Mouse (Mus musculus) liver, embryonic 14.5 days (tissue): ENCODE data around the gene Rhbdl1. TPM values are rescaled to one million over a fixed set of nuclear protein-coding genes. Genes with fewer than 3 reads are reported as not detected.
"Not testable (repeated sequence)": the region's sequence is repeated elsewhere in the genome, so short reads cannot be mapped to it uniquely, and the experiment has no call there.

Source experiments
- ATAC-seq: fragments of 200-750 bp; cut with Nextera tagmentation; 2 replicates; pipeline ENCODE4 v1.8.0; 2017; ENCODE audit warnings: moderate number of reproducible peaks, mild to moderate bottlenecking, moderate library complexity; ENCODE audit not compliant: insufficient read depth
- DNase-seq, 3 experiments: peaks; one replicate each; pipeline ENCODE4 v3.0.0-alpha.2; 2012 to 2013; ENCODE audit warnings: low read depth in 3 of 3, low spot score in 3 of 3
- H3K27ac ChIP-seq: fragments of 300-500 bp; sonication (generic); 2 replicates; pipeline ENCODE4 v1.5.1; 2014; ENCODE audit warnings: moderate library complexity, mild to moderate bottlenecking, control low read depth, inconsistent platforms
- H3K27me3 ChIP-seq: fragments of 300-500 bp; sonication (generic); 2 replicates; pipeline ENCODE4 v1.6.1; 2014; ENCODE audit warnings: mild to moderate bottlenecking, low read length, moderate library complexity; ENCODE audit not compliant: control insufficient read depth, insufficient read depth
- H3K36me3 ChIP-seq: fragments of 300-500 bp; sonication (generic); replicated peaks from 2 replicates; pipeline ENCODE4 v1.6.1; 2014; ENCODE audit warnings: low read depth; ENCODE audit not compliant: control insufficient read depth, insufficient read depth
- H3K4me1 ChIP-seq, 2 experiments: fragments of 200-500 bp in 1 of 2; fragments of 300-500 bp in 1 of 2; sonication (generic) in 1 of 2; replicated peaks; 2 replicates each; pipeline ENCODE4 v1.6.1; 2012 to 2014; ENCODE audit warnings: antibody characterized with exemption in 1 of 2, inconsistent platforms in 1 of 2, low read length in 1 of 2; ENCODE audit not compliant: control insufficient read depth in 2 of 2, insufficient read depth in 2 of 2
- H3K4me2 ChIP-seq: fragments of 300-500 bp; sonication (generic); 2 replicates; pipeline ENCODE4 v1.6.1; 2014; ENCODE audit warnings: low read depth, mild to moderate bottlenecking, control low read depth, moderate library complexity
- H3K4me3 ChIP-seq, 2 experiments: fragments of 200-500 bp in 1 of 2; fragments of 300-500 bp in 1 of 2; sonication (generic) in 1 of 2; 2 replicates each; pipeline ENCODE4 v1.5.1; 2012 to 2014; ENCODE audit warnings: low read depth in 2 of 2, low read length in 2 of 2, mild to moderate bottlenecking in 2 of 2, control low read depth in 1 of 2, inconsistent platforms in 1 of 2, moderate library complexity in 1 of 2; ENCODE audit not compliant: insufficient read depth in 1 of 2
- H3K9ac ChIP-seq: fragments of 300-500 bp; sonication (generic); replicated peaks from 2 replicates; pipeline ENCODE4 v1.6.1; 2014; ENCODE audit warnings: mild to moderate bottlenecking, control low read depth, moderate library complexity
- H3K9me3 ChIP-seq: fragments of 300-500 bp; sonication (generic); 2 replicates; pipeline ENCODE4 v1.6.1; 2016; ENCODE audit warnings: low read length, mixed read lengths; ENCODE audit not compliant: control insufficient read depth
- CTCF ChIP-seq: IDR thresholded peaks from 2 replicates; pipeline ENCODE4 v1.5.1; 2016; ENCODE audit warnings: antibody characterized with exemption, low read depth, control low read depth
- EP300 ChIP-seq: IDR thresholded peaks from 2 replicates; pipeline ENCODE4 v1.6.1; 2016; ENCODE audit warnings: antibody characterized with exemption, low read depth
- WGBS: fragments of 180-500 bp; shearing (Covaris S2); extraction: QIAGEN DNeasy Blood & Tissue Kit; methylation state at CpG from one replicate; pipeline ENCODE4 v1.1.7; 2014; ENCODE audit not compliant: insufficient replicate concordance; 5-methylcytosine and 5-hydroxymethylcytosine counted together
- polyA plus RNA-seq, 2 experiments: library from polyadenylated mRNA; depleted of rRNA in 1 of 2; stranded (reverse) in 1 of 2; unstranded in 1 of 2; fragments of >200 nt; fragmentation: Nextera tagmentation in 1 of 2; extraction: Ambion mirVana in 1 of 2; gene quantifications; 2 replicates each; pipeline versions ENCODE4 v1.2.1 to v1.2.3; 2012 to 2014

Gene Rhbdl1
- polyA plus RNA-seq, 2 experiments, result 0.58 to 1.5 TPM

GRCm38 (mm10) chr17:25808789-25809605, 28.1 kb downstream of the Rhbdl1 start, which contains the start of gene Fbxl16:
Gene Fbxl16, plus strand, starts transcription at chr17:25809085.
- H3K27me3 ChIP-seq, result peaks cover 43% of the 10 kb centered on the region
- H3K36me3 ChIP-seq, result no peaks in the 10 kb centered on the region
- ATAC-seq (peak; percentile 55; the same call in 1 of the 2 replicates), DNase-seq (no peak)
- peak within 1 kb of the TSS; percentile 61 for H3K4me2 ChIP-seq
- H3K9ac ChIP-seq, result no peak within 1 kb of the TSS
- H3K9me3 ChIP-seq, result no peaks in the 10 kb centered on the region
- peak within 1 kb of the TSS; percentile 28 to 53 for H3K4me3 ChIP-seq
- no peak within 1 kb of the TSS for H3K27ac ChIP-seq
- H3K4me1 ChIP-seq, result no peaks in the 10 kb centered on the region
- 1% methylated on average over 93 of the region's 100 CpGs for WGBS
- TF ChIP-seq EP300 (no peak), CTCF (peak; percentile 18; the same call in 1 of the 2 replicates)

- DNase-seq (no peak), ATAC-seq (no peak)
- Histone ChIP-seq H3K27me3 (peaks cover 43% of the 10 kb centered on the region), H3K4me3 (no peak overlapping the region), H3K4me1 (no peaks in the 10 kb centered on the region), H3K27ac (no peak overlapping the region), H3K4me2 (no peak overlapping the region), H3K9ac (no peak overlapping the region), H3K9me3 (no peaks in the 10 kb centered on the region), H3K36me3 (no peaks in the 10 kb centered on the region)
- WGBS, result 29% methylated on average over 5 of the region's 5 CpGs
- TF ChIP-seq EP300 (no peak), CTCF (no peak)
Observed at GRCm38 (mm10) chr17:25808028-25808427, 29.1 kb downstream of the Rhbdl1 start.

DNA sequence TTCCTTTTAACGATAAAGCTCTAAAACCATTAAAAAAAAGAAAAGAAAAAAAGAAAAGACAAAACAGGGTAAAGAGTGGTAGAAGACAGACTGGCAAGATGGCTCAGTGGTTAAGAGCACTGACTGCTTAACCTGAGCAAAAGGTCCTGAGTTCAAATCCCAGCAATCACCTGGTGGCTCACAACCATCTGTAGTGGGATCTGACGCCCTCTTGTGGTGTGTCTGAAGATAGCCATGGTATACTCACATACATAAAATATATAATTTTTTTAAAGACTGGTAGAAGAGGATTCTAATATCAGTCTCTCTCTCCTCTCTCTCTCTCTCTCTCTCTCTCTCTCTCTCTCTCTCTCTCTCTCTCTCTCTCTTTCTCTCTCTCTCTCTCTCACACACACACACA, 29.6 kb downstream of the Rhbdl1 start:
- DNase-seq, H3K36me3 ChIP-seq, H3K4me1 ChIP-seq, H3K4me3 ChIP-seq, H3K4me2 ChIP-seq, H3K9me3 ChIP-seq, H3K27ac ChIP-seq, ATAC-seq, H3K9ac ChIP-seq: not testable (repeated sequence)
- peaks cover 40% of the 10 kb centered on the region for H3K27me3 ChIP-seq
- 29% methylated on average over 2 of the region's 2 CpGs for WGBS
- TF ChIP-seq CTCF, result peak; percentile 21; the same call in 1 of the 2 replicates

GRCm38 (mm10) chr17:25806507-25806906, 30.6 kb downstream of the Rhbdl1 start:
- no peak overlapping the region for H3K9ac ChIP-seq
- H3K4me2 ChIP-seq, result no peak overlapping the region
- peaks cover 32% of the 10 kb centered on the region for H3K27me3 ChIP-seq
- no peaks in the 10 kb centered on the region for H3K36me3 ChIP-seq
- H3K27ac ChIP-seq, result no peak overlapping the region
- ATAC-seq (no peak), DNase-seq (no peak)
- H3K4me3 ChIP-seq, result no peak overlapping the region
- no peak for TF ChIP-seq CTCF
- TF ChIP-seq EP300, result no peak
- H3K4me1 ChIP-seq, result no peaks in the 10 kb centered on the region
- H3K9me3 ChIP-seq, result no peaks in the 10 kb centered on the region
- WGBS, result 72% methylated on average over 4 of the region's 4 CpGs

GRCm38 (mm10) chr17:25802825-25803517, 34.1 kb downstream of the Rhbdl1 start:
- 10% methylated on average over 10 of the region's 10 CpGs for WGBS
- TF ChIP-seq CTCF, result no peak
- Histone ChIP-seq H3K4me3 (no peak overlapping the region), H3K9me3 (no peaks in the 10 kb centered on the region), H3K36me3 (no peaks in the 10 kb centered on the region), H3K27ac (no peak overlapping the region), H3K9ac (no peak overlapping the region), H3K4me1 (no peaks in the 10 kb centered on the region), H3K27me3 (peaks cover 2% of the 10 kb centered on the region), H3K4me2 (no peak overlapping the region)
- ATAC-seq (no peak), DNase-seq (no peak)
